Mouse (Mus musculus) midbrain, embryonic 15.5 days (tissue): Measurements from ENCODE around the gene Olfr311. TPM values are rescaled to one million over a fixed set of nuclear protein-coding genes. Genes with fewer than 3 reads are reported as not detected.
"Not testable (repeated sequence)": the region's sequence is repeated elsewhere in the genome, so short reads cannot be mapped to it uniquely, and the experiment has no call there.

Source experiments
- ATAC-seq: fragments of 200-750 bp; cut with Nextera tagmentation; replicated peaks from 2 replicates; pipeline ENCODE4 v1.8.0; 2017; ENCODE audit warnings: moderate TSS enrichment
- H3K27ac ChIP-seq: fragments of 300-500 bp; sonication (generic); 2 replicates; pipeline ENCODE4 v1.5.1; 2015; ENCODE audit warnings: mild to moderate bottlenecking, inconsistent platforms
- H3K27me3 ChIP-seq: fragments of 300-500 bp; sonication (generic); replicated peaks from 2 replicates; pipeline ENCODE4 v1.6.1; 2015; ENCODE audit warnings: inconsistent platforms
- H3K36me3 ChIP-seq: fragments of 300-500 bp; sonication (generic); replicated peaks from 2 replicates; pipeline ENCODE4 v1.6.1; 2015; ENCODE audit warnings: inconsistent platforms
- H3K4me1 ChIP-seq: fragments of 300-500 bp; sonication (generic); 2 replicates; pipeline ENCODE4 v1.6.1; 2015; ENCODE audit warnings: inconsistent platforms
- H3K4me2 ChIP-seq: fragments of 300-500 bp; sonication (generic); 2 replicates; pipeline ENCODE4 v1.6.1; 2015; ENCODE audit warnings: inconsistent platforms, mild to moderate bottlenecking, moderate library complexity
- H3K4me3 ChIP-seq: fragments of 300-500 bp; sonication (generic); 2 replicates; pipeline ENCODE4 v1.5.1; 2015; ENCODE audit warnings: mild to moderate bottlenecking, inconsistent platforms
- H3K9ac ChIP-seq: fragments of 300-500 bp; sonication (generic); 2 replicates; pipeline ENCODE4 v1.6.1; 2015; ENCODE audit warnings: mild to moderate bottlenecking, inconsistent platforms
- H3K9me3 ChIP-seq: fragments of 300-500 bp; sonication (generic); 2 replicates; pipeline ENCODE4 v1.6.1; 2016; ENCODE audit warnings: inconsistent platforms
- WGBS: fragments of 180-500 bp; shearing (Covaris S2); methylation state at CpG from one replicate; pipeline ENCODE4 v1.1.7; 2015; ENCODE audit warnings: mixed read lengths; 5-methylcytosine and 5-hydroxymethylcytosine counted together
- polyA plus RNA-seq: library from polyadenylated mRNA; unstranded; fragments of >200 nt; fragmentation: Nextera tagmentation; extraction: Ambion mirVana; gene quantifications from 2 replicates; pipeline ENCODE4 v1.2.1, GENCODE M21; 2015

The Olfr311 gene
- polyA plus RNA-seq = not detected in 2 replicates

GRCm38 (mm10) chr11:58838951-58839350, at the start of gene Olfr311:
Gene Olfr311 (plus strand): TSS chr11:58839251.
- not testable (repeated sequence) for H3K4me3 ChIP-seq, ATAC-seq, H3K9me3 ChIP-seq, H3K4me1 ChIP-seq, H3K9ac ChIP-seq, H3K27ac ChIP-seq, H3K36me3 ChIP-seq, H3K4me2 ChIP-seq, H3K27me3 ChIP-seq

GRCm38 (mm10) chr11:58789532-58789931, 49.5 kb upstream of the Olfr311 start:
- H3K27ac ChIP-seq = peak overlapping the region; percentile 41; the same call in 1 of the 2 replicates
- no peaks in the 10 kb centered on the region for H3K36me3 ChIP-seq
- H3K27me3 ChIP-seq = no peaks in the 10 kb centered on the region
- no peaks in the 10 kb centered on the region for H3K9me3 ChIP-seq
- H3K9ac ChIP-seq = no peak overlapping the region
- H3K4me3 ChIP-seq = no peak overlapping the region
- 10% methylated on average over 3 of the region's 3 CpGs for WGBS
- peaks cover 9% of the 10 kb centered on the region for H3K4me1 ChIP-seq
- no peak for ATAC-seq
- H3K4me2 ChIP-seq = no peak overlapping the region

GRCm38 (mm10) chr11:58790053-58790452, 49.0 kb upstream of the Olfr311 start:
- Histone ChIP-seq H3K36me3 (no peaks in the 10 kb centered on the region), H3K9ac (no peak overlapping the region), H3K27me3 (no peaks in the 10 kb centered on the region), H3K9me3 (no peaks in the 10 kb centered on the region), H3K4me2 (no peak overlapping the region), H3K27ac (no peak overlapping the region), H3K4me1 (peaks cover 9% of the 10 kb centered on the region), H3K4me3 (no peak overlapping the region)
- ATAC-seq = no peak
- 56% methylated on average over 2 of the region's 2 CpGs for WGBS

GRCm38 (mm10) chr11:58790646-58791045, 48.4 kb upstream of the Olfr311 start:
- peaks cover 9% of the 10 kb centered on the region for H3K4me1 ChIP-seq
- H3K27me3 ChIP-seq = no peaks in the 10 kb centered on the region
- 81% methylated on average over 6 of the region's 6 CpGs for WGBS
- no peak for ATAC-seq
- no peak overlapping the region for H3K4me3 ChIP-seq
- H3K27ac ChIP-seq = no peak overlapping the region
- H3K9me3 ChIP-seq = no peaks in the 10 kb centered on the region
- no peak overlapping the region for H3K9ac ChIP-seq
- no peaks in the 10 kb centered on the region for H3K36me3 ChIP-seq
- no peak overlapping the region for H3K4me2 ChIP-seq

- H3K9ac ChIP-seq = no peak overlapping the region
- no peak overlapping the region for H3K4me3 ChIP-seq
- no peak for ATAC-seq
- H3K27me3 ChIP-seq = no peaks in the 10 kb centered on the region
- no peak overlapping the region for H3K4me2 ChIP-seq
- H3K9me3 ChIP-seq = no peaks in the 10 kb centered on the region
- H3K27ac ChIP-seq = no peak overlapping the region
- H3K36me3 ChIP-seq = no peaks in the 10 kb centered on the region
- WGBS = 69% methylated on average over 2 of the region's 2 CpGs
- H3K4me1 ChIP-seq = no peaks in the 10 kb centered on the region
These were observed 43.2 kb upstream of the Olfr311 start for GRCm38 (mm10) chr11:58795856-58796255.

GRCm38 (mm10) chr11:58796850-58797249, 42.2 kb upstream of the Olfr311 start:
- Histone ChIP-seq H3K9ac (no peak overlapping the region), H3K27me3 (no peaks in the 10 kb centered on the region), H3K4me1 (peaks cover 4% of the 10 kb centered on the region; the same call in 1 of the 2 replicates), H3K27ac (no peak overlapping the region), H3K4me2 (no peak overlapping the region), H3K4me3 (no peak overlapping the region), H3K9me3 (no peaks in the 10 kb centered on the region), H3K36me3 (no peaks in the 10 kb centered on the region)
- ATAC-seq = no peak
- 77% methylated on average over 7 of the region's 7 CpGs for WGBS

- ATAC-seq = no peak
These were observed 39.3 kb upstream of the Olfr311 start for GRCm38 (mm10) chr11:58799747-58800146.

GRCm38 (mm10) chr11:58801558-58802228, 37.4 kb upstream of the Olfr311 start, which contains the start of gene Fam183b:
Gene Fam183b (minus strand): TSS chr11:58801960.
- ATAC-seq = peak; percentile 74; the same call in 1 of the 2 replicates
- no peaks in the 10 kb centered on the region for H3K9me3 ChIP-seq
- no peaks in the 10 kb centered on the region for H3K27me3 ChIP-seq
- WGBS = 29% methylated on average over 14 of the region's 14 CpGs
- no peaks in the 10 kb centered on the region for H3K36me3 ChIP-seq
- no peak within 1 kb of the TSS for H3K27ac ChIP-seq
- H3K4me1 ChIP-seq = peaks cover 7% of the 10 kb centered on the region; the same call in 1 of the 2 replicates
- peak within 1 kb of the TSS; percentile 37 for H3K4me2 ChIP-seq
- no peak within 1 kb of the TSS for H3K9ac ChIP-seq
- H3K4me3 ChIP-seq = peak within 1 kb of the TSS; percentile 10

More at GRCm38 (mm10) chr11:58799747-58800146, 39.3 kb upstream of the Olfr311 start:
- 83% methylated on average over 5 of the region's 5 CpGs for WGBS
- Histone ChIP-seq H3K4me3 (no peak overlapping the region), H3K4me1 (peaks cover 7% of the 10 kb centered on the region; the same call in 1 of the 2 replicates), H3K9ac (no peak overlapping the region), H3K27me3 (no peaks in the 10 kb centered on the region), H3K4me2 (no peak overlapping the region), H3K9me3 (no peaks in the 10 kb centered on the region), H3K36me3 (no peaks in the 10 kb centered on the region), H3K27ac (no peak overlapping the region)

- H3K4me1 ChIP-seq = peaks cover 7% of the 10 kb centered on the region; the same call in 1 of the 2 replicates
- H3K36me3 ChIP-seq = no peaks in the 10 kb centered on the region
- no peaks in the 10 kb centered on the region for H3K27me3 ChIP-seq
- H3K9me3 ChIP-seq = no peaks in the 10 kb centered on the region
- H3K4me2 ChIP-seq = no peak overlapping the region
- WGBS = 74% methylated on average over 4 of the region's 4 CpGs
- H3K4me3 ChIP-seq = no peak overlapping the region
- ATAC-seq = no peak
- no peak overlapping the region for H3K27ac ChIP-seq
- H3K9ac ChIP-seq = no peak overlapping the region
These were observed 35.2 kb upstream of the Olfr311 start for GRCm38 (mm10) chr11:58803871-58804270.

GRCm38 (mm10) chr11:58804393-58804792, 34.7 kb upstream of the Olfr311 start:
- H3K4me1 ChIP-seq = peaks cover 7% of the 10 kb centered on the region; the same call in 1 of the 2 replicates
- no peak for ATAC-seq
- no peak overlapping the region for H3K4me2 ChIP-seq
- no peak overlapping the region for H3K27ac ChIP-seq
- H3K36me3 ChIP-seq = no peaks in the 10 kb centered on the region
- 77% methylated on average over 2 of the region's 2 CpGs for WGBS
- H3K27me3 ChIP-seq = no peaks in the 10 kb centered on the region
- H3K9me3 ChIP-seq = no peaks in the 10 kb centered on the region
- H3K4me3 ChIP-seq = no peak overlapping the region
- no peak overlapping the region for H3K9ac ChIP-seq

- Histone ChIP-seq H3K27me3 (no peaks in the 10 kb centered on the region), H3K4me2 (no peak overlapping the region), H3K36me3 (no peaks in the 10 kb centered on the region), H3K9ac (no peak overlapping the region), H3K9me3 (no peaks in the 10 kb centered on the region), H3K4me1 (no peaks in the 10 kb centered on the region), H3K27ac (no peak overlapping the region), H3K4me3 (no peak overlapping the region)
- no peak for ATAC-seq
- WGBS = 16% methylated on average over 1 of the region's 1 CpGs
These were observed 27.1 kb upstream of the Olfr311 start for GRCm38 (mm10) chr11:58812001-58812400.

- not testable (repeated sequence) for H3K4me1 ChIP-seq, H3K36me3 ChIP-seq, H3K4me3 ChIP-seq, H3K9me3 ChIP-seq, ATAC-seq, H3K27ac ChIP-seq, H3K9ac ChIP-seq, H3K27me3 ChIP-seq, H3K4me2 ChIP-seq
- WGBS = 70% methylated on average over 1 of the region's 1 CpGs
These were observed 24.4 kb upstream of the Olfr311 start, which contains the start of gene Olfr313 for GRCm38 (mm10) chr11:58814700-58815099. Gene Olfr313 (plus strand): TSS chr11:58815000.

GRCm38 (mm10) chr11:58815676-58816075, 23.4 kb upstream of the Olfr311 start:
- WGBS = 75% methylated on average over 1 of the region's 1 CpGs
- H3K4me1 ChIP-seq = no peaks in the 10 kb centered on the region
- H3K4me3 ChIP-seq = no peak overlapping the region
- no peak overlapping the region for H3K27ac ChIP-seq
- no peak for ATAC-seq
- H3K36me3 ChIP-seq = no peaks in the 10 kb centered on the region
- H3K9ac ChIP-seq = no peak overlapping the region
- no peaks in the 10 kb centered on the region for H3K9me3 ChIP-seq
- H3K27me3 ChIP-seq = no peaks in the 10 kb centered on the region
- no peak overlapping the region for H3K4me2 ChIP-seq
